Mouse (Mus musculus) hindbrain, postnatal 0 days (tissue): ENCODE data around the gene Adamtsl1. TPM values are rescaled to one million over a fixed set of nuclear protein-coding genes. Genes with fewer than 3 reads are reported as not detected.

ENCODE experiments used
- ATAC-seq: fragments of 200-750 bp; cut with Nextera tagmentation; 2 replicates; pipeline ENCODE4 v1.8.0; 2017; ENCODE audit warnings: mild to moderate bottlenecking, moderate TSS enrichment, moderate library complexity
- DNase-seq: peaks from one replicate; pipeline ENCODE4 v3.0.0-alpha.2; 2015; ENCODE audit warnings: low spot score
- H3K27ac ChIP-seq: fragments of 300-500 bp; sonication (generic); 2 replicates; pipeline ENCODE4 v1.5.1; 2014; ENCODE audit warnings: mild to moderate bottlenecking
- H3K27me3 ChIP-seq: fragments of 300-500 bp; sonication (generic); 2 replicates; pipeline ENCODE4 v1.6.1; 2014; ENCODE audit warnings: low read length, mixed read lengths; ENCODE audit not compliant: insufficient read depth
- H3K36me3 ChIP-seq: fragments of 300-500 bp; sonication (generic); 2 replicates; pipeline ENCODE4 v1.6.1; 2014; ENCODE audit warnings: low read length, mixed read lengths; ENCODE audit not compliant: insufficient read depth
- H3K4me1 ChIP-seq: fragments of 300-500 bp; sonication (generic); 2 replicates; pipeline ENCODE4 v1.6.1; 2014; ENCODE audit warnings: antibody characterized with exemption, low read length, mixed read lengths; ENCODE audit not compliant: insufficient read depth
- H3K4me2 ChIP-seq: fragments of 300-500 bp; sonication (generic); 2 replicates; pipeline ENCODE4 v1.6.1; 2014; ENCODE audit warnings: low read depth, mild to moderate bottlenecking, low read length, moderate library complexity, mixed read lengths
- H3K4me3 ChIP-seq: fragments of 300-500 bp; sonication (generic); 2 replicates; pipeline ENCODE4 v1.5.1; 2014; ENCODE audit warnings: low read length
- H3K9ac ChIP-seq: fragments of 300-500 bp; sonication (generic); replicated peaks from 2 replicates; pipeline ENCODE4 v1.6.1; 2014; ENCODE audit warnings: mild to moderate bottlenecking, low read length, moderate library complexity, mixed read lengths
- H3K9me3 ChIP-seq: fragments of 300-500 bp; sonication (generic); 2 replicates; pipeline ENCODE4 v1.6.1; 2016; ENCODE audit warnings: low read length, mixed read lengths
- CTCF ChIP-seq: IDR thresholded peaks from 2 replicates; pipeline ENCODE4 v1.5.1; 2016; ENCODE audit warnings: antibody characterized with exemption, control low read depth, low read depth
- whole genome bisulfite sequencing: fragments of 180-500 bp; shearing (Covaris S2); extraction: QIAGEN DNeasy Blood & Tissue Kit; methylation state at CpG from one replicate; pipeline ENCODE4 v1.1.7; 2014; 5-methylcytosine and 5-hydroxymethylcytosine counted together
- polyA plus RNA-seq: library from polyadenylated mRNA; unstranded; fragments of >200 nt; fragmentation: Nextera tagmentation; extraction: Ambion mirVana; gene quantifications from 2 replicates; pipeline ENCODE4 v1.2.1, GENCODE M21; 2015
- total RNA-seq: library from RNA; depleted of rRNA; stranded (reverse); fragments of >200 nt; gene quantifications from 2 replicates; pipeline ENCODE4 v1.2.3, GENCODE M21; 2014; rRNA removed

Gene Adamtsl1
- total RNA-seq (12.1 and 13.4 TPM in 2 replicates), polyA plus RNA-seq (7.0 and 8.0 TPM in 2 replicates)

GRCm38 (mm10) chr4:85513792-85514191, at the start of gene Adamtsl1:
TSS of gene Adamtsl1 (plus strand) at chr4:85514172.
- Histone ChIP-seq H3K4me3 (peak within 1 kb of the TSS; percentile 64), H3K27ac (no peak within 1 kb of the TSS), H3K9me3 (no peaks in the 10 kb centered on the region), H3K27me3 (no peaks in the 10 kb centered on the region), H3K4me1 (peaks cover 7% of the 10 kb centered on the region; the same call in 1 of the 2 replicates), H3K9ac (peak within 1 kb of the TSS; percentile 68), H3K4me2 (peak within 1 kb of the TSS; percentile 99), H3K36me3 (no peaks in the 10 kb centered on the region)
- ATAC-seq, result peak; percentile 30; the same call in 1 of the 2 replicates
- WGBS, result 2% methylated on average over 9 of the region's 9 CpGs
- peak; percentile 5 for DNase-seq
- no peak for TF ChIP-seq CTCF

GRCm38 (mm10) chr4:85483586-85483985, 30.4 kb upstream of the Adamtsl1 start:
- ATAC-seq (no peak), DNase-seq (no peak)
- Histone ChIP-seq H3K27me3 (no peaks in the 10 kb centered on the region), H3K9me3 (no peaks in the 10 kb centered on the region), H3K4me3 (no peak overlapping the region), H3K9ac (no peak overlapping the region), H3K36me3 (no peaks in the 10 kb centered on the region), H3K27ac (no peak overlapping the region), H3K4me2 (no peak overlapping the region), H3K4me1 (0 out of 2 replicates have a peak, but pooled peaks cover 5% of the 10 kb centered on the region)
- WGBS, result 88% methylated on average over 6 of the region's 6 CpGs
- TF ChIP-seq CTCF, result no peak

- H3K9ac ChIP-seq, result no peak overlapping the region
- no peaks in the 10 kb centered on the region for H3K27me3 ChIP-seq
- no peaks in the 10 kb centered on the region for H3K36me3 ChIP-seq
- WGBS, result 20% methylated on average over 10 of the region's 10 CpGs
- DNase-seq (peak; percentile 58), ATAC-seq (peak; percentile 59)
- no peak for TF ChIP-seq CTCF
- H3K4me1 ChIP-seq, result 0 out of 2 replicates have a peak, but pooled peaks cover 5% of the 10 kb centered on the region
- no peaks in the 10 kb centered on the region for H3K9me3 ChIP-seq
- H3K4me3 ChIP-seq, result no peak overlapping the region
- peak overlapping the region; percentile 30 for H3K4me2 ChIP-seq
- no peak overlapping the region for H3K27ac ChIP-seq
Observed at GRCm38 (mm10) chr4:85486316-85486946, 27.5 kb upstream of the Adamtsl1 start.

- Histone ChIP-seq H3K9me3 (no peaks in the 10 kb centered on the region), H3K9ac (no peak overlapping the region), H3K27me3 (no peaks in the 10 kb centered on the region), H3K4me1 (no peaks in the 10 kb centered on the region), H3K4me2 (no peak overlapping the region), H3K4me3 (no peak overlapping the region), H3K27ac (no peak overlapping the region), H3K36me3 (no peaks in the 10 kb centered on the region)
- no peak for TF ChIP-seq CTCF
- DNase-seq (no peak), ATAC-seq (no peak)
- WGBS, result 80% methylated on average over 3 of the region's 3 CpGs
Observed at GRCm38 (mm10) chr4:85505718-85506117, 8.3 kb upstream of the Adamtsl1 start.

- no peaks in the 10 kb centered on the region for H3K27me3 ChIP-seq
- no peak overlapping the region for H3K9ac ChIP-seq
- no peak overlapping the region for H3K4me3 ChIP-seq
- ATAC-seq, result no peak
- no peak overlapping the region for H3K4me2 ChIP-seq
- H3K9me3 ChIP-seq, result no peaks in the 10 kb centered on the region
- H3K27ac ChIP-seq, result no peak overlapping the region
- no peaks in the 10 kb centered on the region for H3K36me3 ChIP-seq
- DNase-seq, result no peak
- no peaks in the 10 kb centered on the region for H3K4me1 ChIP-seq
- no peak for TF ChIP-seq CTCF
- 72% methylated on average over 2 of the region's 2 CpGs for WGBS
Observed at GRCm38 (mm10) chr4:85506976-85507375, 7.0 kb upstream of the Adamtsl1 start.

- Histone ChIP-seq H3K27ac (no peak overlapping the region), H3K9me3 (no peaks in the 10 kb centered on the region), H3K4me3 (no peak overlapping the region), H3K27me3 (no peaks in the 10 kb centered on the region), H3K4me2 (no peak overlapping the region), H3K9ac (no peak overlapping the region), H3K4me1 (no peaks in the 10 kb centered on the region), H3K36me3 (no peaks in the 10 kb centered on the region)
- no peak for TF ChIP-seq CTCF
- DNase-seq, result no peak
- ATAC-seq, result no peak
- 85% methylated on average over 5 of the region's 5 CpGs for WGBS
Observed at GRCm38 (mm10) chr4:85507491-85507890, 6.5 kb upstream of the Adamtsl1 start.

GRCm38 (mm10) chr4:85513288-85513687, 684 bp upstream of the Adamtsl1 start:
- ATAC-seq (no peak), DNase-seq (peak; percentile 4)
- Histone ChIP-seq H3K4me1 (peaks cover 7% of the 10 kb centered on the region; the same call in 1 of the 2 replicates), H3K36me3 (no peaks in the 10 kb centered on the region), H3K4me2 (peak overlapping the region; percentile 99), H3K27ac (no peak overlapping the region), H3K27me3 (no peaks in the 10 kb centered on the region), H3K4me3 (peak overlapping the region; percentile 64), H3K9me3 (no peaks in the 10 kb centered on the region), H3K9ac (0 out of 2 replicates have a peak overlapping the region, but pooled peaks have one; percentile 68)
- TF ChIP-seq CTCF, result no peak
- WGBS, result 33% methylated on average over 7 of the region's 7 CpGs
